Mouse (Mus musculus): ENCODE measurements around the gene Lyrm7.

The Lyrm7 gene

DNA sequence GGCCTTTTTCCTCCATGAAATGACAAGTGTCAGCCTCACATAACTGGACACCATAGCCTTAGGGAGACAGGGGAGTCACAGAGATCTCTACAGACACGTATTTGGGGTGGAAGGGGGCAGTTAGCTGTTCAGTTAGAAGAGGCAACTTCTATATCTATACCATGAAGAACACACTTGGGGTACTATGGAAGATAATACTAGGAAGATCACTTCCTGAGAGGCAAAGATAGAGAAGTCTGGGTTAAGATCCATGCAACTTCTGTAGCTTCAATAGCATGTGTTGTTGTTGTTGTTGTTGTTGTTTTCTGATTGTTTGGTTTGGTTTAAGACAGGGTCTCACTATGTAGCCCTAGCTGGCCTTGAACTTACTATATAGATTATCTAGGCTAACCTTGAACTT, 67.5 kb downstream of the Lyrm7 start:
- DNase-seq: no peak

DNA sequence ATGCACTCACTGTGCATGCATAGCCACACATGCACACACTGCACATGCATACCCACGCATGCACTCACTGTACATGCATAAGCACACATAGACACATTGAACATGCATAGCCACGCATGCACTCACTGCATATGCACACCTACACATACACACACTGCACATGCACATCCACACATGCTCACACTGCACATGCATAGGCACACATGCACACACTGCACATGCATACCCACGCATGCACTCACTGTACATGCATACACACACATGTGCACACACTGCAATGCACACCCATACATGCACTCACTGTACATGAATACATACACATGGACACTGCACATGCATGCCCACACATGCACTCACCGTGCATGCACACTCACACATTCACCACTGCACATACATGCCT, 69.3 kb downstream of the Lyrm7 start:
- no peak for DNase-seq

DNA sequence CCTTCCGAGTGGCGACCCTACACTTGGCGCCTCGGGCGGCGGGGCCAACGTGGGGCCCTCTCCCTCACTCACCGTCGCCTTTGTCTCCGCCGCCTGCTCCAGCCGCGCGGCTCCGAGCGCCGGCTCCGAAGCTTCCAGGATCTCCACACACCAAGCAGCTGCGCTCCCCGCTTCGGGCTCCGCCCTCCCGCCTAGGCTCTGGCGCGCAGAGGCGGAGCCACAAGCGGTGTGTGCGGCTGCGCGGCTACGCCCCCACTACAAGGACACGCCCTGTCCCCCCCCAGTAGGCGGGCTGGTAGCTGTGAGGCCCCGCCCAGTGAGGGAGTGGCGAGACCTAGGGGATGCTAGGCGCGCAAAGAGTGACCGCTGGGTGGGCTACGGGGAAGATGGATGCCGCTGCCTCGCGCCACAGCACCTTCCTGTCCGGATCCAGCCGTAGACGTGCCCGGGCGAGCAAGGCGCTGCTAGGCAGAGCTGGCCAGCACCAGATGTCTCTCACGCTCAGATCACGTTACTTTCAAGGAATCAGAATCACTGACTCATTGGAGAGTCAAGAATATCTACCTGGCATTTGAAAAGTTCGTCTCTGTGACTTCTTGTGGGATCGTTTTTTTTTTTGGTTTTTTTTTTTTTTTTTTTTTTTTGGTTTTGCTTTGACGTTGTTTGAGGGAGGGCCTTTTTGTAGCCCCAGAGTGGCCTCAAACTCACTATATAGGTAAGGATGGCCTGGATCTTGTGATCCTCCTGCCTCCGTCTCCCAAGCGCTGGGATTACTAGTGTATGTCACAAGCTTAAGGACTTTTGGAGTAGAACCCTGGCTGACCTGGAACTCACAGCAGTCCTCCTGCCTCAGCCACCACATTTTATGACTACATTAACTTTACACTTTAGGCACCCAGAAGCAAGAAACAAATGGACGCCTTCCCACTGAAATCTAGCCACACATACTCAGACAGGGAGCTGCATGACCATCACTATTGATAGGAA, 72.9 kb downstream of the Lyrm7 start, which contains the start of gene Cdc42se2:
Cdc42se2 (minus strand) TSS at position 188 of the 987 bp plus-strand sequence.
- peak; percentile 98 for DNase-seq

DNA sequence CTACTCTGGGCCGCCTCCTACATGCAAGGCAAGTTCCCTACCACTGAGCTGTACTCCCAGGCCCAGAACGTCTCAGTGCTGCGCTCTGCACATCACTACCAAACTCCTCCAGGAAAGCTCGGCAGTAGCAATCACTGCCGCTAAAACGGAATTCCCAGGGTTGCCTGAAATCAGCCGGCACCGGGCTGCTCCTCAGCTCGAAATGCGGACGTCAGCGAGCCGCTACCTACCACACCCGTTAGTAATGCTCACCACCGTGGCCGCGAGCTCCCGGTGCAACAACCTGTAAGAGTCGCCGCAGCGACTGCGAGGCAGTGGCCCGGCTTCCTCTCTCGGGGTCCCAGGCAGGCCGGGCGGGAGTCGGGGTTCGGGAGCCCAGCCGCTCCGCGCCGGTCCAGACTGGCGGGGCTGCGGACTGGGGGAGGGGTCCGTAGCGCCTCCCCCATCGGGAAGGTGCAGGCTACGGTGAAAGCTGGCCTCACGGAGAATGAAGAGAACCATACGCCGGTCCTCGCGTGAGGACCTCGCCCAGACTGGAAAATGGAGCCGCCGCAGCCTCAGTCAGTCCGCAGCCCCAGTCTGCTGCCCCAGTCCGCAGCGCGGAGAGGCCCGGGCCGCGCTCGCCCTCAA, 73.7 kb downstream of the Lyrm7 start:
- peak; percentile 77 for DNase-seq

DNA sequence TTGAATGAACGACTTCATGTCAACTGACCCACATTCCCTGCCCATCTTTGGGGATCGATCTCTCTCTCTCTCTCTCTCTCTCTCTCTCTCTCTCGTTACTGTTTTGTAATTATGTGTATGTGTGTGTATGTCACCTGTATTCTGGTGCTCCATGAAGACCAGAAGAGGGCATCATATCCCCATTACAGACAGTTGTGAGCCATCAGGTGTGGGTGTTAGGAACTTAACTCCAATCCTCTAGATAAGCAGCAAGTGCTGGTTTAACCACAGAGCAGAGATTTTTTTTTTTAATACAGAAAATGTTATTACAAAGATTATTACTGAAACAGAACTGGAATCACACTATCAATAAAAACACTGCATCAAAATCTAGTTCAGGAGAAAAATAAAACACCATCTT, 75.2 kb downstream of the Lyrm7 start:
- no peak for DNase-seq

DNA sequence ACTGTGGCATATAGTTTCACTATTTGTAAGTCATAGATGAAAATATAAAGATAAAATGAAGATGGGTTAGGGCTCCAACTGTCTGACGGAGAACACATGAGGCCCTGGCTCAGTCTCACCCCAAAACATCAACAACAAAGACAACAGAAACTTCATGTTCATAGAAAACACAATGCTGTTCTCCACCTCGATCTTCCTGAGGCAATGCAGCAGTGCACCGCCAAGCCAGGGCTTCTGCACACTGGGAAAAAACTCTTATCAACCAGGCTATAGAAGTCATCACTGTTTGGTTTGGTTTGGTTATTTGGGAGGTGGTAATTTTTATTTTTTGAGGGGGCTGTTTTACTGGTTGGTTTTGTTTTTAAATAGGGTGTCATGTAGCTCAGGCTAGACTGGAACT, 76.3 kb downstream of the Lyrm7 start:
- no peak for DNase-seq

DNA sequence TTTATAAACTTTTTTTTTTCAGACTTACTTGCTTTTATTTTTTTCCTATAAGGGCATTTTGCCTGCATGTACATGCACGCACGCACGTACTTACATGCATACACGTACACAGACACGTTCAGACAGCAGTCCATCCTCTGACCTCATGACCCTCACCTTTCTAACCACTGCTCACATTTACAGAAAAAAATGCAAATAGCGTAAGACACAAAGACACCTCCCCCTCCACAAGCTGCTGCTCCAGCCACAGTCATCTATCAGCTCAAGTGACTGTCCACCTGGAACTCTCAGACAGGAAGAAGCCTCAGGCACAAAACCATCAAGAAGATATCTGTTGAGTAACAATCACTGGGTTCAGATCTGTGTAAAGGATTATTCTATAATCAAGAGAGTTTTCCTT, 78.5 kb downstream of the Lyrm7 start:
- no peak for DNase-seq

DNA sequence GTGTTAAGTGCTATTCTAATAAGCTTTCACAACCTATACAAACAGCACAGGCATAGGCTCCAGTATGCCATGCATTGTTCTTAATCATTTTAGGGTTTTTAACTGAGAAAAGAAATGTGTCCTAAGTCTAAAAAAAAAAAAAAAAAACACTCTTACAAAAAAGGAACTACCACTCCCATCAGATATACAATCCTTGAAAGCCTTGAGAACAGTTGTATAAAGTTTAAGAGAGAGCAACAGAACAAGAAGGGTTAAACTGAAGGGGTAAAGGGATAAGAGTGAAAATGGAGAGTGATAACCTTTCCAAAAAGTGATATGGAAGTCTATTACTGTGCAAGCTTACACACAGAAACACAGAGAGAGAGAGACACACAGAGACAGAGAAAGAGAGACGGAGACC, 80.8 kb downstream of the Lyrm7 start:
- DNase-seq: no peak

DNA sequence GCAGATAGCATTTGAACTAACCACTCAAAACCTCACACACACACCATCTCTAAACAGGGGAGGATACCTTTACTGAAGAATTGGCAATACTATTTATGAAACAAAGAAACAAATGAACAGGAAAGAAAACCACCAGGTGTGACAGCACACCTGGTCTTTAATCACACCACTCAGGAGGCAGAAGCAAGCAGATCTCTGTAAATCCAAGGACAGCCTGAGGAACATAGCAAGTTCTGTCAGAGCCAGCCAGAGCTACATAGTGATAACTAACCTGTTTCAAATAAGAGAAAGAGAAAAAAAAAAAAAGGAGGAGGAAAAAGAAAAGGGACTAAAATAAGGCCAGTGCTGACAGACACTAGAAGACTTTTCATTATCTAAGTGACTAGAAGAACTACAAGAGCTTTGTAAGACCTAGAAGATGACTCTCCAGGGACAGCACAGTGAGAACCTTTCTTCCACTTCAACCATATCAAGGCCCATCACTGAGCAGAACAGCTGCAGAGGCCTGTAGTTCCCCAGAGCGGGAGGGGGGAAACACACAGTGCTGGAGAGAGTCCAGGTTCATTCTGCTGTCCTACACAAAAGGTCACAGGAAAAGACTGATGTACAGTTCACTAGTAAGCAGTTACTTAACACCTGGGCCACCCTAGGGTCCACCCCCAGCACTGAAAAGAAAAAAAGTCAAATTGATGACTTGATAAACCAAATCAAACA, 82.4 kb downstream of the Lyrm7 start:
- DNase-seq: peak; percentile 51

DNA sequence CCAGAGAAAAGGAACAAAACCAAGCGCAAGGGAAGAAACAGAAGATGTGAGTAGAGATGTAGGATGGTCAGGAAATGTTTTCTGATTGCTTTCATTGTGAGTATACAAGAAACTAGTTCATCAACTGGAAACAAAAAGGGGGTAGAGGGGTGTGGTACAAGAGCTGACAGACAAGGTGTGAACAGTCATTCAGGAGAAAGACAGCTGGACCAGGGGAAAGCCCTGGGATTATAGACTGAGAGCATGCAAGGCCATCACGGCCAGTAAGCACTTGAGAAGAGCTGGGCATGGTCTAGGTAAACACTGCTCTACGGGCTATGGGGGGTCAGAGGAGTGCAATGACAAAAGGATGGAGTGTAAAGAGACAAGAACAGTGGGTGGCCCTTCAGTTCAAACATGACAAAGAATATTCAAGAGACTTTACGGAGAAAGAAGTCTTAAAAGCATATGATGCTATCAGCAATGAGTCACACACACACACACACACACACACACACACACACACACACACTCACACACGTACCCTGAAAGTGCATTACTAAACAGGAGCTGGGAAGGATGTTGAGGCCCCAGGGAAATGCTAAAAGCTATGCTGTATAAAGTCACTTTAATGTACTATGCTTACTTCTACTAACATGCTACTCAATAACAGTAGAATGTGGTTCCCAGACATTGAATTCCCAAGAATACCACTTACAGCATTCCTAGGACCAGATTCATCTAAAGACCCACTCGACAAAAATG, 83.2 kb downstream of the Lyrm7 start:
- DNase-seq: no peak

Measured in thymus, postnatal 14 days (tissue).